Mouse (Mus musculus) left cerebral cortex, postnatal 14 days (tissue): Measurements from ENCODE around the gene Sesn1. TPM values are rescaled to one million over a fixed set of nuclear protein-coding genes. Genes with fewer than 3 reads are reported as not detected.

ENCODE experiments used
- DNase-seq, 2 experiments: peaks; one replicate each; pipeline ENCODE4 v3.0.0; 2021 to 2022; ENCODE audit warnings: low spot score in 2 of 2, mixed read lengths in 1 of 2
- intact Hi-C: fragments of 180-260 bp; cut with DNase I; formaldehyde crosslinking; loops from one replicate; pipeline ENCODE4 v1.15.1; 2025
- total RNA-seq, 2 experiments: library from RNA; stranded (reverse); gene quantifications; 2 replicates each; pipeline ENCODE4 v1.2.3; 2021

Gene Sesn1
- total RNA-seq, 2 experiments from 2014 or later: 39.3 to 52.8 TPM

- DNase-seq: peak; percentile 61 to 87
- intact Hi-C loops: no loop called here
Observed at GRCm38 (mm10) chr10:41893433-41894411, 84.0 kb downstream of the Sesn1 start.

- no peak for DNase-seq
- intact Hi-C loops: no loop called here
Observed at GRCm38 (mm10) chr10:41896425-41896824, 86.7 kb downstream of the Sesn1 start.

GRCm38 (mm10) chr10:41896865-41897264, 87.1 kb downstream of the Sesn1 start:
- intact Hi-C loops: no loop called here
- DNase-seq: no peak

- intact Hi-C loops: no loop called here
- no peak for DNase-seq
Observed at GRCm38 (mm10) chr10:41901456-41901855, 91.7 kb downstream of the Sesn1 start.

GRCm38 (mm10) chr10:41901864-41902263, 92.1 kb downstream of the Sesn1 start:
- no peak for DNase-seq
- intact Hi-C loops: no loop called here

GRCm38 (mm10) chr10:41907473-41907872, 97.7 kb downstream of the Sesn1 start:
- no peak for DNase-seq
- intact Hi-C loops: no loop called here

GRCm38 (mm10) chr10:41907950-41908349, 98.2 kb downstream of the Sesn1 start:
- intact Hi-C loops: no loop called here
- DNase-seq: no peak

- intact Hi-C loops: no loop called here
- DNase-seq: no peak
Observed at GRCm38 (mm10) chr10:41908899-41909298, 99.2 kb downstream of the Sesn1 start.

- no peak for DNase-seq
- intact Hi-C loops: no loop called here
Observed at GRCm38 (mm10) chr10:41912290-41912994, 102.7 kb downstream of the Sesn1 start.

- intact Hi-C loops: no loop called here
- DNase-seq: peak in 1 of 2 experiments; percentile 34
Observed at GRCm38 (mm10) chr10:41926726-41927125, 117.0 kb downstream of the Sesn1 start.

- no peak for DNase-seq
- intact Hi-C loops: no loop called here
Observed at GRCm38 (mm10) chr10:41930966-41931365, 121.2 kb downstream of the Sesn1 start.

- DNase-seq: peak; percentile 81 to 87
- intact Hi-C loops: no loop called here
Observed at GRCm38 (mm10) chr10:41931962-41932361, 122.2 kb downstream of the Sesn1 start.

- DNase-seq: no peak
- intact Hi-C loops: no loop called here
Observed at GRCm38 (mm10) chr10:41932943-41933342, 123.2 kb downstream of the Sesn1 start.

- DNase-seq: peak; percentile 60 to 78
- intact Hi-C loops: no loop called here
Observed at GRCm38 (mm10) chr10:41933536-41933935, 123.8 kb downstream of the Sesn1 start.

GRCm38 (mm10) chr10:41934633-41935475, 125.1 kb downstream of the Sesn1 start:
- DNase-seq: peak; percentile 79 to 84
- intact Hi-C loops: loop anchor here (5.0 kb wide), 1 partner anchor 342 kb away; the partner anchor contains the start of gene Foxo3

- DNase-seq: peak; percentile 45 to 70
- intact Hi-C loops: loop anchor here (5.0 kb wide), 1 partner anchor 342 kb away; the partner anchor contains the start of gene Foxo3
Observed at GRCm38 (mm10) chr10:41935476-41935829, 125.7 kb downstream of the Sesn1 start.

- intact Hi-C loops: loop anchor here (5.0 kb wide), 1 partner anchor 341 kb away; the partner anchor contains the start of gene Foxo3
- peak; percentile 26 to 40 for DNase-seq
Observed at GRCm38 (mm10) chr10:41936100-41936499, 126.4 kb downstream of the Sesn1 start.

- DNase-seq: no peak
- intact Hi-C loops: loop anchor here (5.0 kb wide), 1 partner anchor 340 kb away; the partner anchor contains the start of gene Foxo3
Observed at GRCm38 (mm10) chr10:41937176-41937575, 127.4 kb downstream of the Sesn1 start.

GRCm38 (mm10) chr10:41939090-41939489, 129.4 kb downstream of the Sesn1 start:
- DNase-seq: peak; percentile 20 to 50
- intact Hi-C loops: loop anchor here (5.0 kb wide), 1 partner anchor 338 kb away; the partner anchor contains the start of gene Foxo3
